Mouse (Mus musculus) forebrain, embryonic 15.5 days (tissue): ENCODE data around the gene Myl4. TPM values are rescaled to one million over a fixed set of nuclear protein-coding genes. Genes with fewer than 3 reads are reported as not detected.

Source experiments
- ATAC-seq: fragments of 200-750 bp; cut with Nextera tagmentation; replicated peaks from 2 replicates; pipeline ENCODE4 v1.8.0; 2017; ENCODE audit warnings: mild to moderate bottlenecking, moderate TSS enrichment, moderate library complexity
- H3K27ac ChIP-seq: fragments of 300-500 bp; sonication (generic); replicated peaks from 2 replicates; pipeline ENCODE4 v1.5.1; 2015; ENCODE audit warnings: mild to moderate bottlenecking, inconsistent platforms
- H3K27me3 ChIP-seq: fragments of 300-500 bp; sonication (generic); 2 replicates; pipeline ENCODE4 v1.6.1; 2015; ENCODE audit warnings: inconsistent platforms
- H3K36me3 ChIP-seq: fragments of 300-500 bp; sonication (generic); 2 replicates; pipeline ENCODE4 v1.6.1; 2015; ENCODE audit warnings: mild to moderate bottlenecking, inconsistent platforms
- H3K4me1 ChIP-seq: fragments of 300-500 bp; sonication (generic); 2 replicates; pipeline ENCODE4 v1.6.1; 2015; ENCODE audit warnings: inconsistent platforms
- H3K4me2 ChIP-seq: fragments of 300-500 bp; sonication (generic); replicated peaks from 2 replicates; pipeline ENCODE4 v1.6.1; 2015; ENCODE audit warnings: mild to moderate bottlenecking, inconsistent platforms
- H3K4me3 ChIP-seq: fragments of 300-500 bp; sonication (generic); 2 replicates; pipeline ENCODE4 v1.5.1; 2015; ENCODE audit warnings: mild to moderate bottlenecking, inconsistent platforms
- H3K9ac ChIP-seq: fragments of 300-500 bp; sonication (generic); replicated peaks from 2 replicates; pipeline ENCODE4 v1.6.1; 2015; ENCODE audit warnings: mild to moderate bottlenecking, inconsistent platforms
- H3K9me3 ChIP-seq: fragments of 300-500 bp; sonication (generic); 2 replicates; pipeline ENCODE4 v1.6.1; 2016; ENCODE audit warnings: inconsistent platforms
- WGBS: fragments of 180-500 bp; shearing (Covaris S2); methylation state at CpG from one replicate; pipeline ENCODE4 v1.1.7; 2015; ENCODE audit warnings: mixed read lengths; 5-methylcytosine and 5-hydroxymethylcytosine counted together
- polyA plus RNA-seq: library from polyadenylated mRNA; unstranded; fragments of >200 nt; fragmentation: Nextera tagmentation; extraction: Ambion mirVana; gene quantifications from 2 replicates; pipeline ENCODE4 v1.2.1, GENCODE M21; 2015

Gene Myl4
- polyA plus RNA-seq, 1 experiment from 2014 or later = 2.9 TPM

DNA sequence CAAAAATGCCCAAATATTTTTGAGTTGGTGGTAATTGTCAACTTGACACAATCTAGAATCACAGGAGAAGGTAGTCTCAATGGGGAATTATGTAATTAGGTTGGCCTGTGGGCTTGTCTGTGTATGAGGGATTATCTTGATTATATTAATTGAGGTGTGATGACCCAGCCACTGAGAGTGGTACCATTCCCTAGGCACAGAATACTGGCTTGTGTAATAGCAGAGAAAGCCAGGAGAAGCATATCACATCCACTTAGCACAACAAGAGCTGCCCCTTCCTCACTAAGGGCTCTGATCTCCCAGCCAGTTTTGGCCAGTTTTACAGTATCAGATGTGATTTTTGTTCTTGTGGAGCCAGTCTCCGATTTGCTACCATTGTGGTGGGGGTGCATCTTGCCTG is 39.1 kb downstream of the Myl4 start:
- Histone ChIP-seq H3K27ac (no peak overlapping the region), H3K4me3 (no peak overlapping the region), H3K9ac (no peak overlapping the region), H3K27me3 (no peaks in the 10 kb centered on the region), H3K36me3 (no peaks in the 10 kb centered on the region), H3K9me3 (peaks cover 4% of the 10 kb centered on the region; the same call in 1 of the 2 replicates), H3K4me2 (no peak overlapping the region), H3K4me1 (no peaks in the 10 kb centered on the region)
- 74% methylated on average over 1 of the region's 1 CpGs for WGBS
- ATAC-seq = no peak

DNA sequence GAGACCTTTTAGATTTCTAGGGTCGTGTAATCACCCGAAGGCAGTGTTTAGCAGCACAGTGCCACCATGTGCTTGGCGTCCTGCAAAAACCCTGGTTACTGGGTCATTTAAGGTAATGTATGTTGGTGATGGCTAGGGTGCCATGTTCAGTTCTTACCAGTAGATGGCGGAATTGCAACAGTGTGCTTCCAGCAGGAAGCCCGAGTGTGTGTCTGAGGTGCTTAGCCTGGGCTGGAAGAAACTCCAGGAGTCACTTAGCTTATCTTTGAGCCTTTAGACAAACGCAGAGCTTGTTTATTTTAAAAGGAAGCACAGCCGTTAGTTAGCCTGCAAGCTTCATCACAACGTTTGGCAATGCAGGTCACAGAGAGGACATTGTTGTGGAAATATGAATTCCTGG is 39.7 kb downstream of the Myl4 start:
- Histone ChIP-seq H3K4me1 (no peaks in the 10 kb centered on the region), H3K9me3 (peaks cover 4% of the 10 kb centered on the region; the same call in 1 of the 2 replicates), H3K4me2 (no peak overlapping the region), H3K27me3 (no peaks in the 10 kb centered on the region), H3K36me3 (no peaks in the 10 kb centered on the region), H3K4me3 (no peak overlapping the region), H3K9ac (no peak overlapping the region), H3K27ac (no peak overlapping the region)
- WGBS = 4% methylated on average over 8 of the region's 8 CpGs
- ATAC-seq = peak; percentile 41; the same call in 1 of the 2 replicates

DNA sequence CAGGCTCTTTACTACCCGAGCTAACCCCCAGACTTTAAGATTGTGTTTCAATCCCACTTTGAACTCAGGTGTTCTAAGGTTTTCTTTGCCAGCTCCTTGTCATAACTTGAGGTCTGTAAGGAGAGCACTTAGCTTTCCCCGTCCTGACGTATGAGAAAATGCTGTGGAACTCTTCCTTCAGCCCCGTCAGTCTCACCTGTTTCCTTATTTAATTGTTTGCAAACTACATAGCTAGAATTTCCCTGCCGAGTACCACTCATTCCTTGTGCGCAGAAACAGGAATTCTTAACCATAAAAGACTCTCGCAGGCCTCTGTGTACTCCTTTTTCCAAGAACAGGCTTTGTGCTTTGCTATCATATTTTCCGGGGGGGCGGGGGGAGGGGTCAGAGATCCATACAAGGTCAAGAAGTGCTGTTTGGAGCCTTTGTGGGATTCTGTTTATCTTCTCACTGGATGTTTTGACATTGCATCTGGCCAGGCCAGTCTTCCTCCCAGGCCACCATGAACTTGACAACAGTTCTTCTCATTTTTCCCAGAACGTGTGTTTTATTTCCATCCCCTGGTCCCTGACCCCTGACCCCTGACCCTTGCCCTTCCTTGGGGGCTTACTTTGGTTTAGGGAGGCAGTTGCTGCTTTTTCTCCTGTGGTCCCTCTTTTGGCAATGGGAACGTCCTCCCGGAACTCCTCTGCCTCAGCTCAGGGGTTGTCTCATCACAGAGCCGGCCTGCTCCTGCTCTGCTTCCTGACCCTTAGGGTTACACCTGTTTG is 41.8 kb downstream of the Myl4 start:
- Histone ChIP-seq H3K27ac (no peak overlapping the region), H3K27me3 (no peaks in the 10 kb centered on the region), H3K4me3 (no peak overlapping the region), H3K9me3 (peaks cover 4% of the 10 kb centered on the region; the same call in 1 of the 2 replicates), H3K9ac (no peak overlapping the region), H3K36me3 (no peaks in the 10 kb centered on the region), H3K4me2 (no peak overlapping the region), H3K4me1 (no peaks in the 10 kb centered on the region)
- no peak for ATAC-seq
- 77% methylated on average over 13 of the region's 13 CpGs for WGBS

DNA sequence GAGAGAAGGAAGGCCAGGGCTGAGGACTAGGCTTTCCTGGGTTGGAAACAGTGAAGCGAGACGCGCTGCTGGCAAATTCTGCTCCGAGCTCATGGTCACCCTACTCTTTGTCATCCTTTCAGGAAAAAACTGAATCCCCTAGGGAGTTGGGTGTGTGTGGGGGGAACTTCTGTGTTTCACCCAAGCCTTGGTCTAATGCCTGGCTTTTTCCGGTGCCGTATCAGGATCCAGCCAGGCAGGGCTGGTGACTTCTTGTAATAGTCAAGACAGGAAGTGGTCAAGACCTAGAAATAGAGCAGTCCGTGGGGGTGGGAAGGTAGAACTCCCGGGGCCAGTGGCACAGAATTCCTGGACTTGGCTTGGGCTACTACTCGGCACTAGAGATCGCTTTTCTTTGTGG is 45.9 kb downstream of the Myl4 start:
- no peaks in the 10 kb centered on the region for H3K27me3 ChIP-seq
- no peak overlapping the region for H3K4me2 ChIP-seq
- no peak overlapping the region for H3K4me3 ChIP-seq
- no peaks in the 10 kb centered on the region for H3K4me1 ChIP-seq
- H3K27ac ChIP-seq = no peak overlapping the region
- ATAC-seq = no peak
- 91% methylated on average over 10 of the region's 10 CpGs for WGBS
- H3K9me3 ChIP-seq = no peaks in the 10 kb centered on the region
- no peaks in the 10 kb centered on the region for H3K36me3 ChIP-seq
- H3K9ac ChIP-seq = no peak overlapping the region

DNA sequence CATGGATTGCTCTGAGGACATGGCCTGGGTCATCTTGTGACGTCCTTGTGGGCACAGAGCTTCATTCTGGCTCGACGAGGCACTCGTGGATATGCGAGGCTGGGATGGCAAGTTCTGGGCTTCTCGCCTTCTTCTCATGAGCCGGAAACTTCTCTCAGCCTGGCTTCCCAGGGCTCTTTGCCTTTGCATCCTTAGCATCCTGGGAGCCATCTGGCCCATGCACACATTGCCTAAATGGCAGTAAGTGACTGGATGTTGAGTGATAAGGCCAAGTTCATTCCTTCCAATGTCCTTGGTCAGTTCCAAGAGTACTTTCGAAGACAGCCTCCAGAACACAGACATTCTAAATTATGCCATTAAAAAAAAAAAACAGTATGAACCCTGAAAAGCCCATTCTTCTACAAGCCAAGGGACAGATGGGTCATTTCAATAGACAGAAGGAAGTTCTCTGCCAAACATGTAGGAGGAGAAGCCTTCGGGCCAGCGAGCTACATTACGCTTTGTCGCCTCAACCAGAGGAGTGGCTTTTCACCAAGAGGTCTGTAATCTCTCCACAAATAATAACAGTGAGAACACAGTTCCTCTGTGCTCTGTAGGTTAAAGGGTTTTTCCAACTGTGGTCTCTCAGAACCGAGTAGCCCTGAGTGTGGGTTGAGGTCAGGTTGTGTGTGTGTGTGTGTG is 48.9 kb downstream of the Myl4 start:
- Histone ChIP-seq H3K4me3 (no peak overlapping the region), H3K4me1 (no peaks in the 10 kb centered on the region), H3K27me3 (no peaks in the 10 kb centered on the region), H3K9ac (no peak overlapping the region), H3K9me3 (no peaks in the 10 kb centered on the region), H3K4me2 (no peak overlapping the region), H3K36me3 (no peaks in the 10 kb centered on the region), H3K27ac (no peak overlapping the region)
- ATAC-seq = no peak
- WGBS = 86% methylated on average over 13 of the region's 13 CpGs

- no peaks in the 10 kb centered on the region for H3K27me3 ChIP-seq
- H3K9ac ChIP-seq = no peak overlapping the region
- no peak overlapping the region for H3K27ac ChIP-seq
- no peaks in the 10 kb centered on the region for H3K4me1 ChIP-seq
- no peaks in the 10 kb centered on the region for H3K9me3 ChIP-seq
- no peak for ATAC-seq
- no peaks in the 10 kb centered on the region for H3K36me3 ChIP-seq
- 60% methylated on average over 4 of the region's 4 CpGs for WGBS
- H3K4me3 ChIP-seq = no peak overlapping the region
- no peak overlapping the region for H3K4me2 ChIP-seq
Observed at GRCm38 (mm10) chr11:104600675-104601074, 50.2 kb downstream of the Myl4 start.

- no peak overlapping the region for H3K4me2 ChIP-seq
- no peak overlapping the region for H3K9ac ChIP-seq
- H3K9me3 ChIP-seq = no peaks in the 10 kb centered on the region
- 49% methylated on average over 6 of the region's 6 CpGs for WGBS
- H3K36me3 ChIP-seq = no peaks in the 10 kb centered on the region
- H3K4me3 ChIP-seq = no peak overlapping the region
- no peak for ATAC-seq
- H3K4me1 ChIP-seq = peaks cover 14% of the 10 kb centered on the region
- no peak overlapping the region for H3K27ac ChIP-seq
- H3K27me3 ChIP-seq = peaks cover 16% of the 10 kb centered on the region
Observed at GRCm38 (mm10) chr11:104604192-104604591, 53.7 kb downstream of the Myl4 start.

- peaks cover 24% of the 10 kb centered on the region for H3K27me3 ChIP-seq
- no peaks in the 10 kb centered on the region for H3K36me3 ChIP-seq
- peak within 1 kb of the TSS; percentile 94 for H3K4me2 ChIP-seq
- no peak within 1 kb of the TSS for H3K27ac ChIP-seq
- peak; percentile 89 for ATAC-seq
- peak within 1 kb of the TSS; percentile 50 for H3K9ac ChIP-seq
- peaks cover 14% of the 10 kb centered on the region for H3K4me1 ChIP-seq
- WGBS = under 1% methylated on average over 50 of the region's 51 CpGs
- H3K4me3 ChIP-seq = peak within 1 kb of the TSS; percentile 52
- no peaks in the 10 kb centered on the region for H3K9me3 ChIP-seq
Observed at GRCm38 (mm10) chr11:104607491-104608245, 57.2 kb downstream of the Myl4 start, which contains the start of gene Itgb3. Gene Itgb3 (plus strand): TSS chr11:104608000.

DNA sequence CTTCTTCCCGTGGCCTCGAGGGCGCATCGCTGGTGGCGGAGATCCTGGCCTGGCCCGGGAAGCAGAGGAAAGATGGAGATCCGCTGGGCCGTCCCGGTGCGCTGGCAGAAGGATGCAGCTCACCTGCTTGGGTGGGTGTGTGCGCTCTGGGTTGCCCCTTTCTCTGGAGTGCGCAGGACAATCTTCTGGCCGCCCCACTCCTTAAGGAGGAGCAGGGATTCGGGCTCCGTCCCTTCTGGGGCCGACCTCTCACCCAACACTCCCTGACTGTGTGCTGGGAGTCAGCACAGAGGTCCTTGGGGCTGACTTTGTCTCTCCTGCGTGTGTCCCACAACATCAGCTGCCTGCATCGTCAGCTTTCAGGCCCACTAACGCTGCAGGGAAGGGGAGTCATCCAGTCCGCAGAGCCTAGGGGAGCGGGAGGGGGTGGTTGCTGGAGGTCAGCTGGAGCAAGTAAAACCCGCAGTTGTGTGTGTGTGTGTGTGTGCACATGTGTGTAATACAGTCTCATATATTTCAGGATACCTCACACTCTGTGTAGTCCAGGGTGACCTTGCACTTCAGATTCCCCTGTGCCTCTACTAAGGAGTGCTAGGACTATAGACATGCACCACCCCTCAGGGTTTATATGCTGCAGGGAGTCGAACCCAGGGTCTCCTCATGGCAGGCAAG is 57.9 kb downstream of the Myl4 start:
- peak; percentile 40; the same call in 1 of the 2 replicates for ATAC-seq
- 2% methylated on average over 21 of the region's 23 CpGs for WGBS

GRCm38 (mm10) chr11:104609033-104609684 is 58.7 kb downstream of the Myl4 start:
- no peak overlapping the region for H3K27ac ChIP-seq
- no peaks in the 10 kb centered on the region for H3K36me3 ChIP-seq
- no peak for ATAC-seq
- H3K4me1 ChIP-seq = peaks cover 14% of the 10 kb centered on the region
- H3K4me3 ChIP-seq = no peak overlapping the region
- no peaks in the 10 kb centered on the region for H3K9me3 ChIP-seq
- no peak overlapping the region for H3K9ac ChIP-seq
- H3K4me2 ChIP-seq = no peak overlapping the region
- peaks cover 24% of the 10 kb centered on the region for H3K27me3 ChIP-seq
- WGBS = 68% methylated on average over 6 of the region's 6 CpGs

More for the DNA sequence above, 57.9 kb downstream of the Myl4 start:
- peak overlapping the region; percentile 94 for H3K4me2 ChIP-seq
- peaks cover 24% of the 10 kb centered on the region for H3K27me3 ChIP-seq
- H3K36me3 ChIP-seq = no peaks in the 10 kb centered on the region
- peak overlapping the region; percentile 52 for H3K4me3 ChIP-seq
- H3K27ac ChIP-seq = no peak overlapping the region
- no peaks in the 10 kb centered on the region for H3K9me3 ChIP-seq
- peak overlapping the region; percentile 50 for H3K9ac ChIP-seq
- peaks cover 14% of the 10 kb centered on the region for H3K4me1 ChIP-seq

DNA sequence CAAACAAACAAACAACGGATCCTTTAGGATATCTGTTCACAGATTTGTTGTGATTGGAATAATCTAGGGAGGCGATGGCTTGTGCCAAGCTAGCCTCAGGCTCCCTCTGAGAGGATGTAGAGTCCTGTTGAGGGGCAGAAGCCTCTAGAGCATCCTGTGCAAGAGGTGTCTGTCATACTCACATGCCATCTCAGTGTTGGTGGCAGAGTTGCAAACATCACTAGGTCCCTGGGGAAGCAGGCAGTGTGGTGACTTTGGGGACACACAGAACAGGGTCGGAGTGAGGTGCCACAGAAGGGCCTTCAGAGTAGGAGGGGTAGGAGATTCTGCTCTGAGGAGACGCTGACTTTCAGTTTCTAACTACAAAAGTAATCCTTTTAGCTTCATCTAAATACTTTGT is 59.3 kb downstream of the Myl4 start:
- WGBS = 40% methylated on average over 4 of the region's 4 CpGs
- H3K4me3 ChIP-seq = no peak overlapping the region
- H3K9ac ChIP-seq = no peak overlapping the region
- H3K4me2 ChIP-seq = no peak overlapping the region
- peaks cover 14% of the 10 kb centered on the region for H3K4me1 ChIP-seq
- peaks cover 24% of the 10 kb centered on the region for H3K27me3 ChIP-seq
- no peak for ATAC-seq
- no peaks in the 10 kb centered on the region for H3K36me3 ChIP-seq
- no peak overlapping the region for H3K27ac ChIP-seq
- H3K9me3 ChIP-seq = no peaks in the 10 kb centered on the region
